Mouse (Mus musculus): ENCODE measurements around the gene Wwox. TPM values are rescaled to one million over a fixed set of nuclear protein-coding genes. Genes with fewer than 3 reads are reported as not detected.
A peak's percentile ranks its signal among the peaks of the same experiment; 100 is the strongest.

The Wwox gene
- polyA plus RNA-seq, 1 experiment from 2014 or later, result 10.9 TPM

DNA sequence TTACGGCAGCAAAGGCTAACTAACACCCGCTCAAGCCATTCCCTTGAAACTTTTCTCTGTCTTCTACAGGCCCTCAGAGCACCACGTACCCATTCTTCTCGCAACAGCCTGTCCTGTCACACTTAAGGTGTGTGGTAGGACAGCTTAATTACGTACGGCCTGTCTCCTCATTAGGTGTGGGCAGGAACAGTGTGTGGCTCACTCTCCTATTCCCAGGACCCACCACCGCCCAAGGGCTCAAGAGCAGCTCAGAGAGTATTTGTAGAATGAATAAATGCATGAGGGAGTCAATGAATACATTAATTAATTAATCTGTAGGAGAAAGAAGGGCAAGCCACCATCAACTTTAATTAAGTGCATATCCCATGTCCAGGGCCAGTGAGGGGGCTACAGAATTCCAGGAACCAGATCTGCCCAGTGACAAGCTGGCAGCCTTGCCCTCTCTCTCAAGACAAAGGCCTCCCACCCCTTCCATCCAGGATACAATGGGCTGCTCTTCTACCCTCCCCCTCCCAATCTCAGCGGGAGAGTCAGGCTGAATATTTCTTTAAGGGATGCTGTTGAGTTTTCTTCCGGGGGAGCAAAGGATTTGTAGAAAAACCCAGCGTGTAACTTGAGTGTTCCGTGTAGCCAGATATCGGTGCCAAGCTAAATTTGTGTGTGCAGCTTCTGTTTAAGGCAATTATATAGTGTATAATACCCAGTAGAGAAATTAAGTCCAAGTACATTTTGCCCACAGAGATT, 718.7 kb downstream of the Wwox start:
- H3K9me3 ChIP-seq (ENCODE audit: control insufficient read depth, low read length), result no peaks in the 10 kb centered on the region
- H3K9ac ChIP-seq (ENCODE audit: low read depth, low read length), result no peak overlapping the region
- H3K27me3 ChIP-seq (replicated peaks; ENCODE audit: control insufficient read depth, insufficient read depth, low read length), result no peaks in the 10 kb centered on the region
- no peak overlapping the region for H3K27ac ChIP-seq (ENCODE audit: low read length)
- H3K4me3 ChIP-seq (ENCODE audit: low read length), result no peak overlapping the region
- no peak overlapping the region for H3K4me2 ChIP-seq (ENCODE audit: low read depth, low read length)
- H3K36me3 ChIP-seq (ENCODE audit: control insufficient read depth, insufficient read depth, low read length), result no peaks in the 10 kb centered on the region
- WGBS, result 59% methylated on average over 12 of the region's 12 CpGs
- peaks cover 13% of the 10 kb centered on the region for H3K4me1 ChIP-seq (ENCODE audit: control insufficient read depth, insufficient read depth, low read length)
- no peak for ATAC-seq

DNA sequence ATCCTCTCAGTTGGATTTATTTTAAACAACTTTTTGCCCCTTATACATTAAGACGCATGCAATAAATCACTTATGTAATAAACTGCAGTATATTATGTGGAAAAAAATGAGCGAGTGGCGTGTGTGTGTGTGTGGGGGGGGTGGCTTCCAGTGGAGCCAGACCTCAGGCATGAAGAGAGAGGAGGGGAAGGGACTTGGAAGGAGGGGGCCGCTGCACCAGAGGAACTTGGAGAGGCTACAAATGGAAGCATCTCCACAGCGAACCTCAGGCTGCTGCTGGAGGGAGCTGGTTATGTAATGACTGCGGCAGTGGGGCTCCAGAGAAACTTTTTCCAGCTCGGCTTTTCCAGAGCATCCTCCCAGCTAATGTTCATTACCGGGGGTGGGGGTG, 719.3 kb downstream of the Wwox start:
- no peaks in the 10 kb centered on the region for H3K9me3 ChIP-seq (ENCODE audit: control insufficient read depth, low read length)
- peaks cover 13% of the 10 kb centered on the region for H3K4me1 ChIP-seq (ENCODE audit: control insufficient read depth, insufficient read depth, low read length)
- peak overlapping the region; percentile 6 for H3K27ac ChIP-seq (ENCODE audit: low read length)
- peak overlapping the region; percentile 46 for H3K4me3 ChIP-seq (ENCODE audit: low read length)
- peak; percentile 36; the same call in 1 of the 2 replicates for ATAC-seq
- H3K27me3 ChIP-seq (replicated peaks; ENCODE audit: control insufficient read depth, insufficient read depth, low read length), result no peaks in the 10 kb centered on the region
- no peaks in the 10 kb centered on the region for H3K36me3 ChIP-seq (ENCODE audit: control insufficient read depth, insufficient read depth, low read length)
- H3K4me2 ChIP-seq (ENCODE audit: low read depth, low read length), result peak overlapping the region; percentile 69
- H3K9ac ChIP-seq (ENCODE audit: low read depth, low read length), result peak overlapping the region; percentile 63
- 11% methylated on average over 8 of the region's 8 CpGs for WGBS

DNA sequence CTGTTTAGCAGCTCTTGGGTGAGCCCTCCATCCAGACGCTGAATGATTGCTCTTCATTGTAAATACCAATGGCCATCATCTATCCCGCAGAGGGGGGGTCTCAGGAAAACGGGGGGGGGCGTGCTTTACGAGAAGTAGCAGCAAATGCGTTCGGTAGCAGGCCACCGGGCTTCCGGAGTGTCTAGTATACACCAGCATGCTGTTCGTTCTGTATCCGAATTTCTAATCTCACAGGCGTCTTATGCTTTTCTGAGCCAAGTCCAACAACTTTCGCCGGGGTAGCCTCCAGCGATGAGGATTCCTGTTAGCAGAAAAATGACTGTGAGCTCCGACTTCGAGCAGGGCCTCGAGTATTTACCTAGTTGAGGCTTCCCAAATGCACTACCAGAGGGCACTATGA, 719.8 kb downstream of the Wwox start:
- Histone ChIP-seq H3K27me3 (replicated peaks; ENCODE audit: control insufficient read depth, insufficient read depth, low read length) (no peaks in the 10 kb centered on the region), H3K9me3 (ENCODE audit: control insufficient read depth, low read length) (no peaks in the 10 kb centered on the region), H3K9ac (ENCODE audit: low read depth, low read length) (peak overlapping the region; percentile 63), H3K27ac (ENCODE audit: low read length) (peak overlapping the region; percentile 6), H3K4me1 (ENCODE audit: control insufficient read depth, insufficient read depth, low read length) (peaks cover 13% of the 10 kb centered on the region), H3K4me2 (ENCODE audit: low read depth, low read length) (peak overlapping the region; percentile 69), H3K4me3 (ENCODE audit: low read length) (peak overlapping the region; percentile 46), H3K36me3 (ENCODE audit: control insufficient read depth, insufficient read depth, low read length) (no peaks in the 10 kb centered on the region)
- no peak for ATAC-seq
- 9% methylated on average over 18 of the region's 18 CpGs for WGBS

DNA sequence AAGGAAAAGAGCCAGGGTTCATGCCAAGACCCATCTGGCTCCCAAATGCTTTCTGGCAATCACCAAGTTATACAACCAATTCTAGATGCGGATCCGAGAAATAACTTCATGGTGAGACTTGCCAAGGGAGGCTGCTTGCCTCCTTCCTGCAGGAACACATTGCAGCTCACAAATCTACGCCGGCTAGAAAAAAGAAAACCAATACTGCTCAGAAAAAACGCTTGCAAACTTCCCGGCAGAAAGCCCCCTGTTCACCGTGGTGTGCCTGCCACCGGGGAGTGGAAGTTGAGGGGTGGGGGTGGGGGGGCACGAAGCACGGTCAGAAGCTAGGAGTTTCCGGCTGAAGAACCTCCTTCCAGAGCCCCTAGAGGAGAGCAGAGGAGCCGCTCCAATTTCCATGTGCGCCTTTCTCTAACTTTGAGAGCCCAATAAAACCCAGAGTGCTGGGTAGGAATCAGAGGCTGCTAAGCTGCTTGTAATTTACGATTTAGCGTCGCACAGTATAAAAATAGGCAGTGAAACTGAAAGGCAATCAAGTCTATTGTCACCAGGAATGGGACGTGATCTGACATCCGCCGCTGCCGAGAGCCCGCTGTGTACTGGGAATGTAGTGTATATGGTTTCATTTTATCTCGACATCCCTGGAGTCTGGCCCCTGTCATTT, 720.4 kb downstream of the Wwox start:
- H3K4me3 ChIP-seq (ENCODE audit: low read length), result peak overlapping the region; percentile 46
- peaks cover 15% of the 10 kb centered on the region for H3K4me1 ChIP-seq (ENCODE audit: control insufficient read depth, insufficient read depth, low read length)
- no peaks in the 10 kb centered on the region for H3K9me3 ChIP-seq (ENCODE audit: control insufficient read depth, low read length)
- 7% methylated on average over 22 of the region's 22 CpGs for WGBS
- H3K27me3 ChIP-seq (replicated peaks; ENCODE audit: control insufficient read depth, insufficient read depth, low read length), result no peaks in the 10 kb centered on the region; the same call in 1 of the 2 replicates
- peak overlapping the region; percentile 69 for H3K4me2 ChIP-seq (ENCODE audit: low read depth, low read length)
- peak; percentile 52 for ATAC-seq
- H3K27ac ChIP-seq (ENCODE audit: low read length), result peak overlapping the region; percentile 6; the same call in 1 of the 2 replicates
- H3K9ac ChIP-seq (ENCODE audit: low read depth, low read length), result peak overlapping the region; percentile 63
- H3K36me3 ChIP-seq (ENCODE audit: control insufficient read depth, insufficient read depth, low read length), result no peaks in the 10 kb centered on the region

DNA sequence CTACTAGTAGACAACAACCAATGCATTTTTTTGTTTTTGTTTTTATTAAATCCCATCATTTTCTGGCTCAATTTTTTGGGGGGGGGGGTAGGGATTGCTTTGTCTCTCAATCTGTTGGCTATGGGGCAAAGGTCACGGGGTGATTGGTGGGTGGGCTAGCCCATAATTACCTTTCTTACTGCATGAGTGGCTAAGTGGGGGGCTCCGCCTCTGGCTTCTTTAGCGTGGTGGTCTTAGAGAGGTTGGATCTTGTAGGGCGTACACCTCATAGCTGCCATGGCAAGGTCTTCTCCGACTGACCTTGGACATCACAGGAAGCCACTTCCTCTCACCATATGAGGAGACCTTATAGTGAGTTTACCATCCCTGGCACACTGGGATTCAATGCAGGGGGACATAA, 721.0 kb downstream of the Wwox start:
- no peak for ATAC-seq
- H3K9me3 ChIP-seq (ENCODE audit: control insufficient read depth, low read length), result no peaks in the 10 kb centered on the region
- H3K4me3 ChIP-seq (ENCODE audit: low read length), result peak overlapping the region; percentile 46
- peak overlapping the region; percentile 63; the same call in 1 of the 2 replicates for H3K9ac ChIP-seq (ENCODE audit: low read depth, low read length)
- 87% methylated on average over 5 of the region's 5 CpGs for WGBS
- peak overlapping the region; percentile 69 for H3K4me2 ChIP-seq (ENCODE audit: low read depth, low read length)
- H3K4me1 ChIP-seq (ENCODE audit: control insufficient read depth, insufficient read depth, low read length), result peaks cover 17% of the 10 kb centered on the region
- H3K27me3 ChIP-seq (replicated peaks; ENCODE audit: control insufficient read depth, insufficient read depth, low read length), result no peaks in the 10 kb centered on the region; the same call in 1 of the 2 replicates
- no peaks in the 10 kb centered on the region for H3K36me3 ChIP-seq (ENCODE audit: control insufficient read depth, insufficient read depth, low read length)
- H3K27ac ChIP-seq (ENCODE audit: low read length), result no peak overlapping the region

DNA sequence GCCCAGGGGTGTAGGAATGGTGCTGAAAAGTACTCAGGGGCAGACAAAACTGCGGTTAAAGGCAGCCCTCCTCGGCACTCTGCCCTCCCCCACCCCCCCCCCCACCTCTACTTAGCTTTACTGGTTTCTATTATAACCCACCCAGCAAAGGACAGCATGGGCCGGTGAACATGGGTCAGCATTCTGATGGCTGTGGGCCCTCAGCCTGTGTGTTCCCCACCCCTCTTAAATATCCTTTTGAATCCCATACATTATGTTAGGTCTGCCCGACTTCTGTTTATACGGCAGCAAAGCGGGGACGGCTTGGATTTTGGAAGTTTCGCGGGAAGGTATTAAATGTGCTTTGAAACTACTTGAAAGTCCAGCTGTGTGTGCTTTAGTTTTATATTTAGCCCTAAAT, 722.1 kb downstream of the Wwox start:
- Histone ChIP-seq H3K4me1 (ENCODE audit: control insufficient read depth, insufficient read depth, low read length) (peaks cover 17% of the 10 kb centered on the region), H3K36me3 (ENCODE audit: control insufficient read depth, insufficient read depth, low read length) (no peaks in the 10 kb centered on the region), H3K4me2 (ENCODE audit: low read depth, low read length) (no peak overlapping the region), H3K4me3 (ENCODE audit: low read length) (no peak overlapping the region), H3K9ac (ENCODE audit: low read depth, low read length) (no peak overlapping the region), H3K9me3 (ENCODE audit: control insufficient read depth, low read length) (no peaks in the 10 kb centered on the region), H3K27me3 (replicated peaks; ENCODE audit: control insufficient read depth, insufficient read depth, low read length) (no peaks in the 10 kb centered on the region; the same call in 1 of the 2 replicates), H3K27ac (ENCODE audit: low read length) (no peak overlapping the region)
- WGBS, result 66% methylated on average over 9 of the region's 9 CpGs
- ATAC-seq, result no peak

DNA sequence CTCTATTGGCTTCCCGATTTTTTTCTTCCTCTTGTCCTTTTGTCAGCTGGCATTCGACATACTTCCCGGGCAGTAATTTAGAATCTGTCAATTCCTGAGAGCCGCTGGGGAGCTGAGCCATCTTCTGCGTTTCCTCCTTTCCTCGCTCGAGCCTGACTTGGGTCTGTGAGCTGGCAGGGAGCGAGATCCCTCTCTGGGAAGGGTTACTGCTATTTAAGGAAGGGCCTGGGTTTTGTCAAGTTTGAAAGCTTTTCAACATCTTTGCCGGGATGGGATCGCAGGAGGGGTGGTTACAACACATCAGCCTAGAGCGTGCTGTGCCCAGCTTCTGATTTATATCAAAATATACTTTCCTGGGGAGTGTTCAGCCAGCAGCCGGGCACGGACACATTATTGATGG, 725.4 kb downstream of the Wwox start:
- H3K4me2 ChIP-seq (ENCODE audit: low read depth, low read length), result 0 out of 2 replicates have a peak overlapping the region, but pooled peaks have one; percentile 7
- no peaks in the 10 kb centered on the region for H3K36me3 ChIP-seq (ENCODE audit: control insufficient read depth, insufficient read depth, low read length)
- H3K27ac ChIP-seq (ENCODE audit: low read length), result 0 out of 2 replicates have a peak overlapping the region, but pooled peaks have one; percentile 15
- peak; percentile 60; the same call in 1 of the 2 replicates for ATAC-seq
- no peak overlapping the region for H3K4me3 ChIP-seq (ENCODE audit: low read length)
- no peaks in the 10 kb centered on the region for H3K9me3 ChIP-seq (ENCODE audit: control insufficient read depth, low read length)
- H3K27me3 ChIP-seq (replicated peaks; ENCODE audit: control insufficient read depth, insufficient read depth, low read length), result no peaks in the 10 kb centered on the region; the same call in 1 of the 2 replicates
- H3K9ac ChIP-seq (ENCODE audit: low read depth, low read length), result no peak overlapping the region
- 14% methylated on average over 13 of the region's 13 CpGs for WGBS
- peaks cover 8% of the 10 kb centered on the region; the same call in 1 of the 2 replicates for H3K4me1 ChIP-seq (ENCODE audit: control insufficient read depth, insufficient read depth, low read length)

DNA sequence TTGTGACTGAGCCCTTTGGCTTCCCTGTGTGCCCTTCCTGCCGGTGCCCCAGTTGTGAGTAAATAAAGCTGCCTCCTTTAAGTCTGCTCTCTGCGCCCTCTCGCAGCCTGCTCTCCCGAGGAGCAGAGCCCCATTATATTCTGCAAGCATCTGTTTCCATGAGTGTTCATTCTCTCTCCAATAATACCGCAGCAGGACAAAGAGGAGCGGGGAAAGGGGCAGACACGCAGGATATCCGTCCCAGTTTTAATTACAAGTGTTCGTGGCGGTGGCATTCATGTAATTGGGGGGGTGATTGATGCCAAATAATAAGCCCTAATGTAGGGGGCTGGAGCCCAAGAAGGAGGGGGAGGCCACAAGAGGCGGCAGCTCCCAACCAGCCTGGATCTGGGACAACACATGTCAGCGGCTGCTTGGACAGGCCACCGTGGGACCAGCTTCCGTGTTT, 734.2 kb downstream of the Wwox start:
- Histone ChIP-seq H3K4me1 (ENCODE audit: control insufficient read depth, insufficient read depth, low read length) (no peaks in the 10 kb centered on the region), H3K27me3 (replicated peaks; ENCODE audit: control insufficient read depth, insufficient read depth, low read length) (no peaks in the 10 kb centered on the region), H3K36me3 (ENCODE audit: control insufficient read depth, insufficient read depth, low read length) (no peaks in the 10 kb centered on the region), H3K9ac (ENCODE audit: low read depth, low read length) (no peak overlapping the region), H3K4me3 (ENCODE audit: low read length) (no peak overlapping the region), H3K4me2 (ENCODE audit: low read depth, low read length) (no peak overlapping the region), H3K9me3 (ENCODE audit: control insufficient read depth, low read length) (no peaks in the 10 kb centered on the region), H3K27ac (ENCODE audit: low read length) (no peak overlapping the region)
- WGBS, result 64% methylated on average over 14 of the region's 14 CpGs
- ATAC-seq, result no peak

DNA sequence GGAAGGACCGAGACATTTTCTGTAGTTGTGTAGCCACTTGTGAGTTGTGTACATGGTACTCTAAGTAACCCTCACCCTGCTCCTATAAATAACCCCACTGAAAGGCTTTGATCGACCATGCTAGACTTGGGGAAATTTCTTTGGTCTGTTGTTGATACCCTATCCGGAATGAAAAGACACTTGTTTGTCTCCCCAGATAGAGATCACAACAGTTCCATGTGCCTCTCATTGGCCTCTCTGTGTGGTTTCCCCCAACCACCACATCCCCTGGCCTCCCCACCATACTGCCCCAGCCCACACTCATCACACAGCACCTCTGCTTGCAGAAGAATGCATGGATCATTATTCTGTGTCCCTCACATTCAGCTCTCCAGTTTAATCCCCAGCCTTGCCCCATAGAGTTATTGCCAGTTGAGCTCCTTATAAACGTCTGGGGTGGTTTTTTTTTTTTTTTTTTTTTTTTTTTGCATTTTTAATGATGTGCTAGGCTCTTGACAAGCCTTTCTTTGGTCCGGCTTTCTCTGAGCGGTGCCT, 746.0 kb downstream of the Wwox start:
- Histone ChIP-seq H3K4me1 (ENCODE audit: control insufficient read depth, insufficient read depth, low read length) (peaks cover 4% of the 10 kb centered on the region; the same call in 1 of the 2 replicates), H3K36me3 (ENCODE audit: control insufficient read depth, insufficient read depth, low read length) (no peaks in the 10 kb centered on the region), H3K4me3 (ENCODE audit: low read length) (no peak overlapping the region), H3K9me3 (ENCODE audit: control insufficient read depth, low read length) (no peaks in the 10 kb centered on the region), H3K4me2 (ENCODE audit: low read depth, low read length) (no peak overlapping the region), H3K27ac (ENCODE audit: low read length) (peak overlapping the region; percentile 62), H3K9ac (ENCODE audit: low read depth, low read length) (no peak overlapping the region), H3K27me3 (replicated peaks; ENCODE audit: control insufficient read depth, insufficient read depth, low read length) (no peaks in the 10 kb centered on the region)
- no peak for ATAC-seq
- 82% methylated on average over 6 of the region's 6 CpGs for WGBS

Data from intestine, embryonic 16.5 days (tissue).